Mouse (Mus musculus) testis, adult 2 months (tissue): ENCODE data around the gene Dnajc15.

Experiments
- CTCF ChIP-seq: fragments of 200-500 bp; IDR thresholded peaks from 2 replicates; pipeline ENCODE4 v1.5.1; 2012; ENCODE audit warnings: low read depth, mild to moderate bottlenecking, inconsistent platforms, low read length, moderate library complexity; ENCODE audit not compliant: control insufficient read depth, insufficient read depth, insufficient replicate concordance
- POLR2A ChIP-seq: fragments of 200-500 bp; IDR thresholded peaks from 2 replicates; pipeline ENCODE4 v1.6.1; 2012; ENCODE audit warnings: low read depth, mild to moderate bottlenecking, inconsistent platforms, low read length, moderate library complexity; ENCODE audit not compliant: control insufficient read depth

- TF ChIP-seq POLR2A, result no peak
- no peak for TF ChIP-seq CTCF
These were observed 73.2 kb downstream of the Dnajc15 start for GRCm38 (mm10) chr14:77801571-77802267.
